Mouse (Mus musculus): ENCODE data around the gene Nupr1l.

Gene Nupr1l

GRCm38 (mm10) chr5:129918065-129918651 is 9.8 kb downstream of the Nupr1l start:
- DNase-seq = no peak

- no peak for DNase-seq
Measured at GRCm38 (mm10) chr5:129918752-129919151, 10.4 kb downstream of the Nupr1l start.

GRCm38 (mm10) chr5:129919320-129919719 is 11.0 kb downstream of the Nupr1l start:
- DNase-seq = no peak

- no peak for DNase-seq
Measured at GRCm38 (mm10) chr5:129921972-129922371, 13.6 kb downstream of the Nupr1l start.

- no peak for DNase-seq
Measured at GRCm38 (mm10) chr5:129924820-129925452, 16.6 kb downstream of the Nupr1l start.

- DNase-seq = no peak
Measured at GRCm38 (mm10) chr5:129925933-129926332, 17.6 kb downstream of the Nupr1l start.

GRCm38 (mm10) chr5:129929924-129930855 is 21.9 kb downstream of the Nupr1l start:
- DNase-seq = no peak

GRCm38 (mm10) chr5:129936941-129937340 is 28.6 kb downstream of the Nupr1l start:
- DNase-seq = no peak

GRCm38 (mm10) chr5:129940281-129940680 is 31.9 kb downstream of the Nupr1l start:
- no peak for DNase-seq

GRCm38 (mm10) chr5:129940736-129941494 is 32.6 kb downstream of the Nupr1l start:
- no peak for DNase-seq

GRCm38 (mm10) chr5:129941495-129942045 is 33.2 kb downstream of the Nupr1l start, which contains the start of gene Vkorc1l1:
Gene Vkorc1l1, plus strand, starts transcription at chr5:129941970.
- DNase-seq = peak; percentile 99

GRCm38 (mm10) chr5:129942073-129942939 is 34.0 kb downstream of the Nupr1l start:
- peak; percentile 50 for DNase-seq

GRCm38 (mm10) chr5:129943402-129943801 is 35.1 kb downstream of the Nupr1l start:
- no peak for DNase-seq

- DNase-seq = no peak
Measured at GRCm38 (mm10) chr5:129947528-129948033, 39.2 kb downstream of the Nupr1l start.

GRCm38 (mm10) chr5:129952143-129952542 is 43.8 kb downstream of the Nupr1l start:
- no peak for DNase-seq

- peak; percentile 22 for DNase-seq
Measured at GRCm38 (mm10) chr5:129954473-129955254, 46.3 kb downstream of the Nupr1l start.

- no peak for DNase-seq
Measured at GRCm38 (mm10) chr5:129955792-129956191, 47.5 kb downstream of the Nupr1l start.

GRCm38 (mm10) chr5:129963224-129963623 is 54.9 kb downstream of the Nupr1l start:
- no peak for DNase-seq
